Mouse (Mus musculus) bone marrow, adult 2 months (tissue): ENCODE results near the gene Rilp. TPM values are rescaled to one million over a fixed set of nuclear protein-coding genes. Genes with fewer than 3 reads are reported as not detected.
"Not testable (repeated sequence)": the region's sequence is repeated elsewhere in the genome, so short reads cannot be mapped to it uniquely, and the experiment has no call there.

Source experiments
- H3K27ac ChIP-seq: fragments of 200-500 bp; 2 replicates; pipeline ENCODE4 v1.5.1; 2012; ENCODE audit warnings: low read depth, mild to moderate bottlenecking, control low read depth, inconsistent platforms, low read length; ENCODE audit not compliant: control insufficient read depth, poor library complexity, insufficient read depth
- H3K4me1 ChIP-seq: fragments of 200-500 bp; 2 replicates; pipeline ENCODE4 v1.6.1; 2011; ENCODE audit warnings: low read length; ENCODE audit not compliant: control insufficient read depth, insufficient read depth
- H3K4me3 ChIP-seq: fragments of 200-500 bp; replicated peaks from 2 replicates; pipeline ENCODE3; 2011; ENCODE audit warnings: mild to moderate bottlenecking, low read depth, low read length, control low read depth; ENCODE audit not compliant: control insufficient read depth
- CTCF ChIP-seq: fragments of 200-500 bp; IDR thresholded peaks from 2 replicates; pipeline ENCODE4 v1.5.1; 2011; ENCODE audit warnings: low read length, control low read depth; ENCODE audit not compliant: control insufficient read depth, insufficient read depth
- POLR2A ChIP-seq: fragments of 200-500 bp; IDR thresholded peaks from 2 replicates; pipeline ENCODE4 v1.6.1; 2011; ENCODE audit warnings: low read depth, mild to moderate bottlenecking, control low read depth, low read length, borderline replicate concordance; ENCODE audit not compliant: control insufficient read depth
- whole genome bisulfite sequencing: fragments of 180-500 bp; shearing (Covaris S2); methylation state at CpG from one replicate; pipeline ENCODE4 v1.1.7; 2018; 5-methylcytosine and 5-hydroxymethylcytosine counted together
- polyA plus RNA-seq: library from polyadenylated mRNA; stranded (reverse); fragments of >200 nt; gene quantifications from 2 replicates; pipeline ENCODE4 v1.2.4, GENCODE M21; 2011; ENCODE audit warnings: low replicate concordance; ENCODE audit not compliant: missing spikeins, insufficient read depth, insufficient read length

The Rilp gene
- polyA plus RNA-seq, 1 experiment = 3.2 TPM

- TF ChIP-seq POLR2A = no peak
- no peak for TF ChIP-seq CTCF
- 75% methylated on average over 7 of the region's 7 CpGs for WGBS
- Histone ChIP-seq H3K4me1 (peaks cover 2% of the 10 kb centered on the region; the same call in 1 of the 2 replicates), H3K4me3 (no peak overlapping the region), H3K27ac (no peak overlapping the region)
Observed at GRCm38 (mm10) chr11:75552906-75553482, 43.1 kb downstream of the Rilp start.

- WGBS = 80% methylated on average over 6 of the region's 6 CpGs
- not testable (repeated sequence) for H3K27ac ChIP-seq, H3K4me3 ChIP-seq, H3K4me1 ChIP-seq
Observed at GRCm38 (mm10) chr11:75556006-75556405, 46.1 kb downstream of the Rilp start.

GRCm38 (mm10) chr11:75557142-75557541, 47.2 kb downstream of the Rilp start:
- Histone ChIP-seq H3K4me1 (peaks cover 4% of the 10 kb centered on the region; the same call in 1 of the 2 replicates), H3K27ac (no peak overlapping the region), H3K4me3 (no peak overlapping the region)
- TF ChIP-seq CTCF (no peak), POLR2A (no peak)
- WGBS = 93% methylated on average over 6 of the region's 6 CpGs

GRCm38 (mm10) chr11:75558101-75558500, 48.2 kb downstream of the Rilp start:
- WGBS = 89% methylated on average over 1 of the region's 1 CpGs
- TF ChIP-seq POLR2A (no peak), CTCF (peak; percentile 54)
- H3K4me1 ChIP-seq = peaks cover 4% of the 10 kb centered on the region; the same call in 1 of the 2 replicates

GRCm38 (mm10) chr11:75559870-75560504, 50.1 kb downstream of the Rilp start:
- peaks cover 5% of the 10 kb centered on the region; the same call in 1 of the 2 replicates for H3K4me1 ChIP-seq
- 34% methylated on average over 8 of the region's 8 CpGs for WGBS
- H3K27ac ChIP-seq = peak overlapping the region; percentile 76
- H3K4me3 ChIP-seq = no peak overlapping the region
- no peak for TF ChIP-seq POLR2A
- no peak for TF ChIP-seq CTCF

More at GRCm38 (mm10) chr11:75558101-75558500, 48.2 kb downstream of the Rilp start:
- Histone ChIP-seq H3K27ac (no peak overlapping the region), H3K4me3 (no peak overlapping the region)

- TF ChIP-seq CTCF = no peak
- peak; percentile 43; the same call in 1 of the 2 replicates for TF ChIP-seq POLR2A
- WGBS = 62% methylated on average over 14 of the region's 14 CpGs
- Histone ChIP-seq H3K4me1 (peaks cover 5% of the 10 kb centered on the region; the same call in 1 of the 2 replicates), H3K4me3 (no peak overlapping the region), H3K27ac (peak overlapping the region; percentile 76)
Observed at GRCm38 (mm10) chr11:75560530-75561409, 50.9 kb downstream of the Rilp start.

GRCm38 (mm10) chr11:75561410-75561791, 51.5 kb downstream of the Rilp start:
- Histone ChIP-seq H3K4me1 (peaks cover 9% of the 10 kb centered on the region; the same call in 1 of the 2 replicates), H3K4me3 (no peak overlapping the region), H3K27ac (peak overlapping the region; percentile 44)
- no peak for TF ChIP-seq POLR2A
- no peak for TF ChIP-seq CTCF
- 40% methylated on average over 5 of the region's 5 CpGs for WGBS

Other genes with a start within 250 kb of the Rilp start
- gene Rpa1, start 161.8 kb upstream of the Rilp start, polyA plus RNA-seq = 40.3 and 44.6 TPM in 2 replicates
- gene Smyd4, start 161.7 kb upstream of the Rilp start, polyA plus RNA-seq = 1.1 and 2.0 TPM in 2 replicates
- gene Serpinf1, start 87.4 kb upstream of the Rilp start, polyA plus RNA-seq = 16.7 and 18.3 TPM in 2 replicates
- 0.70 and 2.2 TPM in 2 replicates for gene Serpinf2, start 70.5 kb upstream of the Rilp start, polyA plus RNA-seq
- gene Wdr81, start 55.4 kb upstream of the Rilp start, polyA plus RNA-seq = 21.0 and 33.5 TPM in 2 replicates
- gene Tlcd2, start 48.4 kb upstream of the Rilp start, polyA plus RNA-seq = 1.2 and 5.0 TPM in 2 replicates
- gene Prpf8, start 23.3 kb upstream of the Rilp start, polyA plus RNA-seq = 18.5 and 35.4 TPM in 2 replicates
- 3.9 and 8.4 TPM in 2 replicates for gene Scarf1, start 3.4 kb downstream of the Rilp start, polyA plus RNA-seq
- 16.6 and 20.4 TPM in 2 replicates for gene Slc43a2, start 21.6 kb downstream of the Rilp start, polyA plus RNA-seq
- 76.6 and 102 TPM in 2 replicates for gene Pitpna, start 78.0 kb downstream of the Rilp start, polyA plus RNA-seq
- 34.2 and 58.2 TPM in 2 replicates for gene Inpp5k, start 120.9 kb downstream of the Rilp start, polyA plus RNA-seq
- 35.8 and 69.2 TPM in 2 replicates for gene Myo1c, start 140.4 kb downstream of the Rilp start, polyA plus RNA-seq
- 14.9 and 39.7 TPM in 2 replicates for gene Crk, start 169.2 kb downstream of the Rilp start, polyA plus RNA-seq
- gene Ywhae, start 222.8 kb downstream of the Rilp start, polyA plus RNA-seq = 106 and 186 TPM in 2 replicates